Mouse (Mus musculus): ENCODE results near the gene D930048N14Rik. TPM values are rescaled to one million over a fixed set of nuclear protein-coding genes. Genes with fewer than 3 reads are reported as not detected.

The D930048N14Rik gene
- total and polyA plus RNA-seq, 3 experiments = 0.39 to 2.1 TPM; not detected in 1

DNA sequence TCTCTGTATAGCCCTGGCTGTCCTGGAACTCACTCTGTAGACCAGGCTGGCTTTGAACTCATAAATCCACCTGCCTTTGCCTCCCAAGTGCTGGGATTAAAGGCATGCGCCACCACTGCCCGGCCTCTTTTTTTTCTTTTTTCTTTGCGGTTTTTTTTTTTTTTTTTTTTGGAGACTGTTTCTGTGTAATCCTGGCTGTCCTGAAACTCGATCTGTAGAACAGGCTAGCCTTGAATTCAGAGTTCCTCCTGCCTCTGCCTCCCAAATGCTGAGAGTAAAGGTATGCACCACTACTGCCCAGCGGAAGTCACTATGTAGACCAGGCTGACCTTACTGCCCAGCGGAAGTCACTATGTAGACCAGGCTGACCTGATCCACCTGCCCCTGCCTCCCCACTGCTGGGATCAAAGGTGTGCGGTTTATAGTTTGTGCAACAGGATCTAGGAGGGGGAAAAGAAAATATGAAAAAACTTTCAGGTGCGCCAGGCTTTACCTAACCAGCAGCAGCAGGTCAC lies 31.8 kb upstream of the D930048N14Rik start:
- Histone ChIP-seq H3K27me3 (ENCODE audit: control insufficient read depth in 1 of 2, insufficient read depth in 2 of 2, low read length in 2 of 2) (no peaks in the 10 kb centered on the region), H3K27ac (ENCODE audit: control insufficient read depth, low read depth, low read length) (peak overlapping the region; percentile 35), H3K9me3 (replicated peaks; ENCODE audit: insufficient read depth, low read length) (no peaks in the 10 kb centered on the region), H3K79me2 (ENCODE audit: control insufficient read depth, insufficient read depth, low read length, poor library complexity) (peaks cover 33% of the 10 kb centered on the region), H3K36me3 (ENCODE audit: control insufficient read depth in 1 of 2, insufficient read depth in 2 of 2, low read length in 2 of 2) (peaks cover 11 to 28% of the 10 kb centered on the region in 2 experiments), H3K4me1 (ENCODE audit: control insufficient read depth in 1 of 2, insufficient read depth in 2 of 2, low read length in 2 of 2) (peaks cover 9 to 31% of the 10 kb centered on the region in 2 experiments), H3K4me3 (ENCODE audit: control insufficient read depth in 1 of 2, insufficient read depth in 1 of 2, low read depth in 2 of 2, low read length in 2 of 2) (peak overlapping the region; percentile 81 to 89), H3K9ac (ENCODE audit: control insufficient read depth, low read depth, low read length, poor library complexity, severe bottlenecking) (peak overlapping the region; percentile 73)
- DNase-seq (ENCODE audit: low read depth, low spot score) = no peak
- TF ChIP-seq ETS1 (IDR thresholded peaks at IDR 0.05; ENCODE audit: low read depth, low read length) (no peak), MYB (IDR thresholded peaks at IDR 0.05; ENCODE audit: low read depth, low read length) (no peak), MAX (IDR thresholded peaks at IDR 0.05; ENCODE audit: low read length) (no peak), ZNF384 (IDR thresholded peaks at IDR 0.05; ENCODE audit: low read depth, low read length) (peak; percentile 85)

DNA sequence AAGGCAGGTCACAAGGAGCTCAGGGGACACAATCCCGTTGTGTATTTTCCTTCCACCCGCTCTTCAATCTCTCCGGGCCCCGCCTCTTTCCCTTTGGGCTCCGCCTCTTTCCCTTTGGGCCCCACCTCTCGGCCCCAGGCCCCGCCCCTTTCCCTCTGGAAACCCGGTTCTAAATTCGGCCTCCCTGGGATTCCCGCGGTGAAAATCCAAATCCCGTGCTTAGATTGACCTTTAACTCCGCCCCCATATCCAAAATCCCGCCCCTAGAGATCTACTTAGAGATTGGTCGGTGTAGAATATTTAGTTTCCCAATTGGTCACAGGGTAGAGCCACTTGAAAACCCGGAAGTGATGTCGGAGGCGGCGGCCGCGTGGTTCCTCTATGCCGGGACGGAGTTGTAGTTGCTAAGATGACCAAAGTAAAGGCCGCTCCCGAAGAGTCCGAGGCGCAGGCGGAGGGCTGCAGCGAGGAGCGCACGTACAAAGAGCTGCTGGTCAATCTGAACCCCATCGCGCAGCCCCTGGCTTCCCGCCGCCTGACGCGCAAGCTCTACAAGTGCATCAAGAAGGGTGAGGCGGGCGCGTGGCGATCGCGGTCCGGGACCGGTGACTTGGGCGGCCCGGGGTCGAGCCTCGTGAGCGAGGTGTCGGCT lies 31.2 kb upstream of the D930048N14Rik start, which contains the start of gene Nhp2:
Nhp2 (plus strand) TSS at position 327 of the 652 bp plus-strand sequence.
- Histone ChIP-seq H3K36me3 (ENCODE audit: control insufficient read depth in 1 of 2, insufficient read depth in 2 of 2, low read length in 2 of 2) (peaks cover 11 to 33% of the 10 kb centered on the region in 2 experiments), H3K4me3 (ENCODE audit: control insufficient read depth in 1 of 2, insufficient read depth in 1 of 2, low read depth in 2 of 2, low read length in 2 of 2) (peak within 1 kb of the TSS; percentile 81 to 89), H3K9me3 (replicated peaks; ENCODE audit: insufficient read depth, low read length) (no peaks in the 10 kb centered on the region), H3K79me2 (ENCODE audit: control insufficient read depth, insufficient read depth, low read length, poor library complexity) (peaks cover 33% of the 10 kb centered on the region), H3K27ac (ENCODE audit: control insufficient read depth, low read depth, low read length) (peak within 1 kb of the TSS; percentile 57), H3K9ac (ENCODE audit: control insufficient read depth, low read depth, low read length, poor library complexity, severe bottlenecking) (peak within 1 kb of the TSS; percentile 89), H3K27me3 (ENCODE audit: control insufficient read depth in 1 of 2, insufficient read depth in 2 of 2, low read length in 2 of 2) (no peaks in the 10 kb centered on the region), H3K4me1 (ENCODE audit: control insufficient read depth in 1 of 2, insufficient read depth in 2 of 2, low read length in 2 of 2) (peaks cover 9 to 34% of the 10 kb centered on the region in 2 experiments)
- DNase-seq (ENCODE audit: low read depth, low spot score) = peak; percentile 100
- TF ChIP-seq MYC (IDR thresholded peaks at IDR 0.05; ENCODE audit: low read depth, low read length) (peak; percentile 99), MAZ (IDR thresholded peaks at IDR 0.05; ENCODE audit: low read depth, low read length) (peak; percentile 66; the same call in 1 of the 2 replicates), RCOR1 (IDR thresholded peaks at IDR 0.05; ENCODE audit: low read depth, low read length) (0 out of 2 replicates have a peak, but pooled peaks have one; percentile 31), MYB (IDR thresholded peaks at IDR 0.05; ENCODE audit: low read depth, low read length) (no peak), NRF1 (IDR thresholded peaks at IDR 0.05; ENCODE audit: insufficient read depth, low read depth, low read length, poor library complexity, severe bottlenecking) (0 out of 2 replicates have a peak, but pooled peaks have one; percentile 20), RAD21 (IDR thresholded peaks at IDR 0.05; ENCODE audit: low read depth, low read length) (no peak), USF2 (IDR thresholded peaks at IDR 0.05; ENCODE audit: borderline replicate concordance in 1 of 2, insufficient read depth in 1 of 2, low read depth in 1 of 2, low read length in 2 of 2) (no peak), POLR2AphosphoS2 (IDR thresholded peaks at IDR 0.05; ENCODE audit: low read length) (peak; percentile 87), TBP (IDR thresholded peaks at IDR 0.05; ENCODE audit: low read depth, low read length) (peak; percentile 87), GATA1 (IDR thresholded peaks at IDR 0.05; ENCODE audit: low read depth, low read length) (0 out of 2 replicates have a peak, but pooled peaks have one; percentile 6), UBTF (IDR thresholded peaks at IDR 0.05; ENCODE audit: borderline replicate concordance, insufficient read depth, low read depth, low read length) (peak; percentile 69; the same call in 1 of the 2 replicates), ETS1 (IDR thresholded peaks at IDR 0.05; ENCODE audit: low read depth, low read length) (peak; percentile 42; the same call in 1 of the 2 replicates), SIN3A (IDR thresholded peaks at IDR 0.05; ENCODE audit: low read length) (peak; percentile 99), MEF2A (IDR thresholded peaks at IDR 0.05; ENCODE audit: extremely low read depth, insufficient replicate concordance, low read depth, low read length, poor library complexity, severe bottlenecking) (0 out of 2 replicates have a peak, but pooled peaks have one; percentile 27), HCFC1 (IDR thresholded peaks at IDR 0.05; ENCODE audit: low read depth, low read length) (peak; percentile 86), ZNF384 (IDR thresholded peaks at IDR 0.05; ENCODE audit: low read depth, low read length) (no peak), NELFE (IDR thresholded peaks at IDR 0.05; ENCODE audit: low read depth, low read length) (peak; percentile 91), MXI1 (IDR thresholded peaks at IDR 0.05; ENCODE audit: low read depth, low read length) (peak; percentile 100), KAT2A (conservative IDR thresholded peaks at IDR 0.05; ENCODE audit: low read depth, low read length) (peak; percentile 51), ZMIZ1 (IDR thresholded peaks at IDR 0.05; ENCODE audit: low read depth, low read length) (peak; percentile 73), BHLHE40 (IDR thresholded peaks at IDR 0.05; ENCODE audit: borderline replicate concordance, low read depth, low read length) (no peak; the same call in 1 of the 2 replicates), TCF12 (IDR thresholded peaks at IDR 0.05; ENCODE audit: low read depth, low read length) (peak; percentile 52), MAX (IDR thresholded peaks at IDR 0.05; ENCODE audit: low read length) (peak; percentile 96), JUND (IDR thresholded peaks at IDR 0.05; ENCODE audit: low read depth, low read length) (no peak), CHD2 (IDR thresholded peaks at IDR 0.05; ENCODE audit: low read length) (peak; percentile 84), ELF1 (IDR thresholded peaks at IDR 0.05; ENCODE audit: low read depth, low read length) (peak; percentile 97), USF1 (IDR thresholded peaks at IDR 0.05; ENCODE audit: low read depth, low read length) (peak; percentile 74), CTCF (IDR thresholded peaks at IDR 0.05 in 2 of 3, conservative IDR thresholded peaks at IDR 0.05 in 1 of 3; ENCODE audit: control insufficient read depth in 1 of 3, insufficient read depth in 1 of 3, low read depth in 2 of 3, low read length in 3 of 3, poor library complexity in 1 of 3, severe bottlenecking in 1 of 3) (no peak)
